Mouse (Mus musculus) testis, adult 2 months (tissue): ENCODE measurements around the gene Hand2. TPM values are rescaled to one million over a fixed set of nuclear protein-coding genes. Genes with fewer than 3 reads are reported as not detected.

Experiments
- H3K27ac ChIP-seq: fragments of 200-500 bp; 2 replicates; pipeline ENCODE4 v1.5.1; 2012; ENCODE audit warnings: low read depth, low read length; ENCODE audit not compliant: control insufficient read depth, insufficient read depth
- H3K27me3 ChIP-seq: fragments of 200-500 bp; 2 replicates; pipeline ENCODE4 v1.6.1; 2012; ENCODE audit warnings: mild to moderate bottlenecking, low read length, moderate library complexity; ENCODE audit not compliant: control insufficient read depth, insufficient read depth
- H3K36me3 ChIP-seq: fragments of 200-500 bp; 2 replicates; pipeline ENCODE4 v1.6.1; 2012; ENCODE audit warnings: mild to moderate bottlenecking, low read length; ENCODE audit not compliant: control insufficient read depth, insufficient read depth
- H3K4me1 ChIP-seq: fragments of 200-500 bp; 2 replicates; pipeline ENCODE4 v1.6.1; 2012; ENCODE audit warnings: low read length; ENCODE audit not compliant: control insufficient read depth, insufficient read depth
- H3K4me3 ChIP-seq: fragments of 200-500 bp; 2 replicates; pipeline ENCODE4 v1.5.1; 2012; ENCODE audit warnings: low read depth, mild to moderate bottlenecking, low read length, moderate library complexity, mixed read lengths; ENCODE audit not compliant: control insufficient read depth
- CTCF ChIP-seq: fragments of 200-500 bp; IDR thresholded peaks from 2 replicates; pipeline ENCODE4 v1.5.1; 2012; ENCODE audit warnings: low read depth, mild to moderate bottlenecking, inconsistent platforms, low read length, moderate library complexity; ENCODE audit not compliant: control insufficient read depth, insufficient read depth, insufficient replicate concordance
- POLR2A ChIP-seq: fragments of 200-500 bp; IDR thresholded peaks from 2 replicates; pipeline ENCODE4 v1.6.1; 2012; ENCODE audit warnings: low read depth, mild to moderate bottlenecking, inconsistent platforms, low read length, moderate library complexity; ENCODE audit not compliant: control insufficient read depth
- polyA plus RNA-seq: library from polyadenylated mRNA; depleted of rRNA; stranded (reverse); fragments of >200 nt; gene quantifications from 2 replicates; pipeline ENCODE4 v1.2.3, GENCODE M21; 2012

Hand2 gene
- polyA plus RNA-seq, 1 experiment = 0.05 TPM

DNA sequence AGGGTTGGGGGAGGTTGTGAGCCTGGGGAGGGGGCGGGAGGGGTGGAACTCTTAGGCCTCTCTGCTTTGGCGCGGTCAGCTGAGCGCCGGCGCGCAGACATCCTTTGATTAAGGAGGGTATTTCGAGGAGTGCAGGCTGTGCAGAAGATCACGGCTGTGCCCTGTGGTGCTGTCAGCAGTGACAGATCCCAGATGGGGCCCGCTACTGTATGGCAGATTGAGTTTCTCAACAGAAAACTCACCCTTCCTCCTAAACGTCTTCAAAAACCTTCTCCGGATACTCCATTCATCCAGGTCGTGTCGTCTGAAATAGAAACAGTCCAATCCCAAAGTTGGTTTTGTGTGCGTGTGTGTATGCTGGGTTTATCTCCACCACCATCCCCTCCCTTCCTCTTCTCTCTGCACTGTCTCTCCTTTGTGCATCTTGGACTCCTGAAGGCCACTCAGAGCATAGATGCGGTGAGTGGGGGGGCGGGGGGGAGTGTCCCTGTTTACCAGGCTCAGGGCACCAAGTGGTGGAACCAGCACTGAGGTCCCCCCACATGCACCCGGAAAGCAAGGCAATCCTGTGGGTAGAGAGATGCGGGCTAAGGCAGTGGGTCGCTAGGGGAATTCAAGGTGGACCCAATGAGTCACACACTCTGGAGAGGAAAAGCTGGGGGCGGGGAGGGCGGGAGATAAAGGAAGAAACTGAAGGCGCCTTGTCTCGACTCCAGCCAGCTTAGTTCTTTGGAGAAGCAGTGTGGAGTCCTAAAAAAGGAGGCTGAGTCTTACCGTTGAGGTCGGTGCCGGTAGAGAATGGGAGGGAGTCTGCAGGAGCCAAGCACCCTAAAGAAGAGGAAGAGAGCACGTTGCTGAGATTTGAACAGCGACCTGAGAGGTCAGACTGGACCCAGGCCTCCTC, 11.2 kb downstream of the Hand2 start:
- Histone ChIP-seq H3K27me3 (no peaks in the 10 kb centered on the region; the same call in 1 of the 2 replicates), H3K4me1 (peaks cover 20% of the 10 kb centered on the region), H3K27ac (no peak overlapping the region), H3K36me3 (no peaks in the 10 kb centered on the region), H3K4me3 (no peak overlapping the region)
- TF ChIP-seq CTCF = no peak
- no peak for TF ChIP-seq POLR2A

DNA sequence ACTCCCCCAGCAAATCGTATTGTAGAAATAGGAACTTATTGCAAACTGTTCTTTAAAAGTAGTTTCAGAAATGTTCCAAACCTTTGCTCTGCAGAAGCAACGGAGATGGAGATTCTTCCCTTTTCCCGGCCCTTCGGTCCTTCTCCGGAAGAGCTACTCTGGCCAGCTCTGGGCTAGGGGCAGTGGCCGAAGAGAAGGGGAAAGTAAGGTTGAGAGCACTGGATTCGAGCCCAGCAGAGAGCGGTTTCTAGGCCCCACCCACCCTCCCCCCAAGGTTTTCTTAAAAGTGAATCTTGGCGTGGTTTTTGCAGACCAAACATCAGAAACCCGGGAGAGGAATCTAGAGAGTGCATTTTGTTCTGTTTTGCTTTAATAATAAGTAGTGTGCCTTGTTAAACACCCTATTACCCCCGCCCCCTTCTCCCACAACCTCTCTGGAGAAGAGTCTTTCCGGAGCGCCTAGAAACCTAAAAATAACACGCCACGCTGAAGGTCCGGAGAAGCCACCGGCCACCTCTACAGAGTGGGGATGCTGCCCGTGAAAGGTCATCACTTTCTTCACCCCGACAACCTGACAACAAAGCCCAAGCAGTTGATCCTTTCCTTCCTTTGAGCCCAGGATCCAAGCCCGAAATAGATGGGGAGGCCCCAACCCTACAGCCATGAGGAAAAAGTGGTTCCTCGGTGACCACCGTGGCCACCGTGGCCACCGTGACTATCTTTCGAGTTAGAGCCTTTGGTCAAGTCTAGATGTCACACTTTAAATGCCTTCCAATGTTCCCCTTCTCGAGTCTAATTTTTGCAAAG, 12.1 kb downstream of the Hand2 start:
- Histone ChIP-seq H3K4me3 (no peak overlapping the region), H3K27me3 (no peaks in the 10 kb centered on the region; the same call in 1 of the 2 replicates), H3K4me1 (peaks cover 18% of the 10 kb centered on the region), H3K36me3 (no peaks in the 10 kb centered on the region), H3K27ac (no peak overlapping the region)
- TF ChIP-seq CTCF = no peak

DNA sequence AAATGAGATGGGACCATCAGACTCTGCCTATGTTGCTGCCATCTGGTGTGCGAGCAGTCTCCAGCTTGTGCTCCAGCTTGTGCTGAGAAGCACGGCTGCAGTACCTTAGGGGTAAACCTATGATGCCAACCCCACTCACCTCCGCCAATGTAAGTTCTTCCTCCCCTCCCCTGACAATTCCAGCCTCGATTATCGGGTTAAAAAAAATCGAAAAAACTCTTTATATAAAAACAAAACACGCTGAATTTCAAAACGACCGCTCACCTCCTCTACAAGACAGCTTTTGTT, 12.6 kb downstream of the Hand2 start:
- Histone ChIP-seq H3K4me3 (no peak overlapping the region), H3K4me1 (peaks cover 12% of the 10 kb centered on the region), H3K36me3 (no peaks in the 10 kb centered on the region), H3K27me3 (no peaks in the 10 kb centered on the region; the same call in 1 of the 2 replicates), H3K27ac (no peak overlapping the region)
- TF ChIP-seq CTCF (no peak), POLR2A (no peak)

DNA sequence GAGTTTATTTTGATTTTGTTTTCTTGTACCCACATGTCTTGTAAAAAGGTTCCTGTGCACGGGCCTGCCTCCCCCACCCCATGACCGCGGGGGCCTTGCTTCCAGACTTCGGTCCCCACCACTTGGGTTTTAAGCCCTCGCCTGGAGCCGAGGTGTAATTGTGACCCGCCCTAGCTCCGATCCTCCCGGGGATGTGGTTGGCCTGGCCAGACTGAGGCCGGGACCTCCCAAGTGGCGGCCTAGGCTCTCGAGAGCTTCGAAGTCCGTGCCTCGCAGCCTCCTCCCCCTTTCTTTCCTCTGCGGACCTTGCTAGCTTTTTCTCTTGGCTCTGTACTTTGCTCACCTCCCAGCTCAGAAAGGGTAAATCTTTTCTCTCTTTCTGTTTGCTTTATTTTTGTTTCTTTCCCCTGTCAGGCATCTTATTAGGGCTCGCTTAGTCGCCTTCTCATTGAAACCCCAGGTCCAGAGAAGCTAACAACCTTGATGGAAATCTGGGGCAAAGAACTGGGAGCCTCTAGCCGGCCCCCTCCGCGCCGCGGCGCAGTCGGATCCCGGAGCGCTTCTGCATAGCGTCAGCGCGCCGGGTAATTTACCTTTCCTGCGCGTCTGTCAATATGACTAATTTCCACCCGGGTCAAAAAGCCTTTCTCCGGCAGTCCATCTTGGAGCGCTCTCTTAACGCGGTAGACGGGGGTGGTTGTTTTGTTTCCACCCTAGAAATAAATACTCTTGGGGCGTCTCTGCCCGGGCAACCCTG, 13.2 kb downstream of the Hand2 start:
- no peak overlapping the region for H3K4me3 ChIP-seq
- H3K4me1 ChIP-seq = peaks cover 8% of the 10 kb centered on the region
- H3K27ac ChIP-seq = no peak overlapping the region
- H3K36me3 ChIP-seq = no peaks in the 10 kb centered on the region
- no peaks in the 10 kb centered on the region; the same call in 1 of the 2 replicates for H3K27me3 ChIP-seq
- no peak for TF ChIP-seq CTCF
- TF ChIP-seq POLR2A = no peak

DNA sequence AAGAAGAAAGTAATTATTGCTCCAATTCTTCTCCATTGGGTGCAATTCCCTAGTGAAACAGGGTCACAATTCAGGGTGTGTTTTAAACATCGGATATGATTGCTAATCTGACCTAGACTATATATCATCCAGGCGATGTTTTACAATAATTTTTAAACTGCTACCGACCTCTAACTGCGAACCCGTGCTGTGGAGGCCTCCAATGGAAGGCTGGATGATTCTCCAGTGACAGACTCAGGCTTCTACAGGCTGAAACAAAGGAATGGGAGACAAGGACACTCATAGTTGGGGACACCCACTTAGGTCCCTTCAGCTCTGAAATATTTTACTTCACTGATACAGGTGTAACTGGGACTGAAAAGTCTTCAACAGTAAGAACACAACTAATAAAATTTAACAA, 13.9 kb downstream of the Hand2 start:
- Histone ChIP-seq H3K27ac (no peak overlapping the region), H3K36me3 (no peaks in the 10 kb centered on the region), H3K4me3 (no peak overlapping the region), H3K4me1 (peaks cover 5% of the 10 kb centered on the region), H3K27me3 (no peaks in the 10 kb centered on the region; the same call in 1 of the 2 replicates)
- TF ChIP-seq POLR2A (no peak), CTCF (no peak)

DNA sequence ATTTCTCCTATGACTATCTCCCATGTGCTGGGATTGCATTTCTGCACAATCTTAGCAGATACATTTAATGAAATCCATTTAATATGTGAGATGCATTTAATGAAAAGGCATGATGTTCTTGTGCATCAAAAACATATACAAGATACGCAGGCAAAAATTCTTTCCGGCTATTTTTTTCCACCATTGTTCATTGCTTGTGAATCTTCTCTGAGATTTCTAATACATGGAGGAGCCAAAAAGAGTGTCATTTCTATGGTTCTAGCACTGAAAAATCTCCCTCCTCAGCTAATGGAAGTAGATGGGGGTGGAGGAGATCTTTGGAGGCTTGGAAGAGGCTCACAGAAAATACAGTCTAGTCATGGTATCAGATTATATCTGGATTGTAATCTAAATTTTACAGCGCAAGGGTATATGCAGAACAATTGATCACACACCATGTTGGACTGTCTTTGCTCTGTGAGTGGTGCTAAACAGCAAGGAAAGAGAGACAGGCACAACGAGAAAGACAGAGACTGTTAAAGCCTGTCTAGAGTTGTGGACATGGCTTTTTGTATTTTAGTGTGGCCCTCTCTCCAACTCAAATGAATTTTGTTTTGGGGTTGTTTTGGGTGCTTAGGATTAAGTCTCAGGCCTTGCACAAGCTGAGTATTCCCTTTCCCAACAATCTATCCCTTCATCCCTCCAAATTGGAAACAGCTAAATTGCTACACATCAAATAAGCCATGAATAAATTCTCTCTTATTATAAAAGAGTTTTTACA, 16.7 kb downstream of the Hand2 start:
- peaks cover 15% of the 10 kb centered on the region for H3K4me1 ChIP-seq
- H3K27ac ChIP-seq = no peak overlapping the region
- no peaks in the 10 kb centered on the region; the same call in 1 of the 2 replicates for H3K27me3 ChIP-seq
- no peak for TF ChIP-seq POLR2A
- no peak for TF ChIP-seq CTCF
- H3K36me3 ChIP-seq = no peaks in the 10 kb centered on the region
- no peak overlapping the region for H3K4me3 ChIP-seq
